Mouse (Mus musculus) gastrocnemius, adult 8-10 months (tissue): ENCODE results near the gene Nsun2. TPM values are rescaled to one million over a fixed set of nuclear protein-coding genes. Genes with fewer than 3 reads are reported as not detected.
"Not testable (repeated sequence)": the region's sequence is repeated elsewhere in the genome, so short reads cannot be mapped to it uniquely, and the experiment has no call there.

ENCODE experiments used
- DNase-seq, 2 experiments: peaks; one replicate each; pipeline ENCODE4 v3.0.0; 2022; ENCODE audit warnings: low spot score in 2 of 2
- total RNA-seq, 4 experiments: library from RNA; stranded (reverse); gene quantifications; 2 replicates each; pipeline ENCODE4 v1.2.4; 2022

The Nsun2 gene
- total RNA-seq, 4 experiments from 2014 or later = 41.3 to 58.5 (median 46.7) TPM

DNA sequence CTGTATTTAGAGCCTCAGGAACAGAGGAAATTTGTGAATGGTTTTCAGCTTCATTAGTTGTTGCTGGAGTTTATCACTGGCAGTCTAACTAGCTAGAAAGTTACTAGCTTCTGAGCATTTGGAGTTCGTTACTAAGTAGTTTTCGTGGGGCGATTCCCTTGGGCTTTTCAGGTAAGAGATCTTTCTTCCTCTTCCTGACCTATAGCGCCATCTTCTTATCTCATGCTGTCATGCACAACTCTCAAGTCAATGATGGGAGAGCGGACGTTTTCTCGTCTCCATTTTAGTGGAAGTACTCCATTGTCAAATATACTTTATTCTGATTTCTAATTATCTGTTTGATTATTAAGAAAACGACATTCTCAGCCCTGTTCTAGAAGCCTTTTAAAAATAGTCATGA lies 16.4 kb downstream of the Nsun2 start:
- DNase-seq = no peak

DNA sequence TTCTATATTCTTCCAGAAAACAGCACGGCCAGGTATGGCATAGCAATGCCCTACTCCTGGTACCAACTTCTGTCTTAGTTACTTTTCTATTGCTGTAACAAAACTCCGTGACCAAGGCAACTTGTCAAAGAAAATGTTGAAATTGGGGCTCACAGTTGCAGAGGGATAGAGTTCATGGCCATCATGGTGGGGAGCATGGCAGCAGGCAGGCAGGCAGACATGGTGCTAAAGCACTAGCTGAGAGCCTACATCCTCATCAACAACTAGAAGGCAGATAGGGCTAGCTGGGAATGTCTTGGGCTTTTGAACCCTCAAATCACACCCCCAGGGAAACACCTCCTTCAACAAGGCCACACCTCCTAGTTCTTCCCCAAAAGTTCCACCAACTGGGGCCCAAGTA lies 17.3 kb downstream of the Nsun2 start:
- DNase-seq = no peak

DNA sequence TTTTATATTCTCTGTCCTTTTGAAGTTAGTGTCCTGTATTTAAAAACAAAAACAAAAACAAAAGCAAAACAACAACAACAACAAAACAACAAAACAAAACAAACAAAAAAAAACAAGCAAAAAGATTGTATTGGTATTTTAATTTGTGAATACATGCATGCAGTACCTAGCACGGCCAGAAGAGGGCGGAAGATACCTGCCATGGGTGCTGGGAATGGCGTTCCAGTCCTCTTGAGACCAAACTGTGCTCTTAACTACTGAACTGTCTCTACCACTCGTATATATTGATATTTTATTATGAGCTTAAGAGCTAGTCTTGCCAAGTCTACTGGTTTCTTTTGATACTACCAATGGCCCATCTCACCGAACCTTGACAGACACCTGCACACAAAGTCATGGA lies 19.5 kb downstream of the Nsun2 start:
- DNase-seq = no peak

DNA sequence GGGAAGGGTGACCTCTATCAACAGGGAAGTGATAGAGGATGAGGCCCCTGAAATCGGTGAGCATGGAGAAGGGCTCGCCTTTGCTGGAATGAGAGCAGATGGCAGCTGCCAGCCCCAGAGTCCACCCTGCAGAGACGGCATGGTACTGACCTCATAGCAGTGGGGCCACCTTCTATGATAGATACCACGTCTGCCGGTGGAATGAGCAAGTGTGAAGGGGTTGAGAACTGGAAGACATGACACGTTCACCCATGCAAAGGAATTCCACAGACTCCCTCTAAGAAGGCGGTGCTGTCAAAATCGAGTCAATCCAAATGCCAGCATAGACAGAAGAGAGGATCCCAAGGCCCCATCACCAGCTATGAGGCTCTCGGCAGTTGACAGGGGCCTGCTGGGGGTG lies 20.7 kb downstream of the Nsun2 start:
- DNase-seq = no peak

DNA sequence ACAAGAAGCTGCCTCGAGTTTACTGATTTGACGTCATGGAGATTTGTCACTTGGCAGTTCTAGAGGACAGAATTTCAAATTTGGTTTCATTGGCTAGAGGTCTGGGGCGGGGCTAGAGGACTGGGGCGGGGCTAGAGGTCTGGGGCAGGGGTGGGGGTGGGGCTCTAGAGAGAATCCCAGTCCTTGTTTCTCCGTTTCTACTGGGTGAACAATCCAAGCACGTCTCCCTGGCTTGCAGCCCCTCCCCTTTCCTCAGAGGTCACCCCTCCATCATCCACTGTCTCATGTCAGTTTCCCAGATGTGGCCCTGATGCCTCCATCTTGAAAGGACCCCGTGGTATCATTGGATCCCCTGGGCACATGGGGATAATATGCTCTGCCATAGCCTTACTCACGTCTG lies 21.5 kb downstream of the Nsun2 start:
- DNase-seq = no peak

DNA sequence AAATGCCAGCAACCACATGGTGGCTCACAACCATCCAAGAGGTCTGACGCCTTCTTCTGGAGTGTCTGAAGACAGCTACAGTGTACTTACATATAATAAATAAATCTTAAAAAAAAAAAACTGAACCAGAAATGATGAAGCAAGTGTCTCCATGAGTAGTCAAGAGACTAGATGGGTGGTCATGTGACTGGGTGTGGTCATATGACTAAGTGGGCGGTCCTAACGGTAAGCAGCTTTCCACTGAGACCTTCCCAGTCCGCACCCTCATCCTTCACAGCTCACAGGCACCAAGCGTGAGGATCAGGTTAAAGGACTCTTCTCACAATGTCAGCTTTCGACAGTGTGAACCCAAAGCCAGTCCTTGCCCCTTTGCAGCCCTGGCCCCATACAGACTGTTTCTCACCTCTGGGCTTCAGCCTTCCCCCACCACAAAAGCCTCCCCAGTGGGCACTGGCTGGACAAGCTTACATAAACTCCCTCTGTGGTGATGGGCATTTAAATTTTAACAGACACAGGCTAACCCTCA lies 22.5 kb downstream of the Nsun2 start:
- no peak for DNase-seq

DNA sequence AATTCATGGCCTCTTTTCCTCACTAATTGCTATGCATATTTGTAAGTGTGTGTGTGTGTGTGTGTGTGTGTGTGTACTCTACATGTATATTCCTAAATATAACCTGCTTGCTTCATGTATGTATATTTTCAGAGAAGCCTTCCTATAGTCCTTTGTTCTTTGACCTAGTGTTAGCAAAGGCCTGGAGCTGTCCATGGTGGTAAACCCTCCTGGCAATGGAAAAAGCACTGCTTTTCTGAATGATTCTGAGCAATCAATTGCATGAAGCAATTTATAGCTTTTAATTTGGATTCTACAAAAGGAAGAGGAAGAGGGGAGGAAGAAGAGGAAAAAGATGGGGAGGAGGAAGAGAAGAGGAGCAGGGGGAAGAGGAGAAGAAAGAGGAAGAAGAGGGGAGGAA lies 23.2 kb downstream of the Nsun2 start:
- no peak for DNase-seq

DNA sequence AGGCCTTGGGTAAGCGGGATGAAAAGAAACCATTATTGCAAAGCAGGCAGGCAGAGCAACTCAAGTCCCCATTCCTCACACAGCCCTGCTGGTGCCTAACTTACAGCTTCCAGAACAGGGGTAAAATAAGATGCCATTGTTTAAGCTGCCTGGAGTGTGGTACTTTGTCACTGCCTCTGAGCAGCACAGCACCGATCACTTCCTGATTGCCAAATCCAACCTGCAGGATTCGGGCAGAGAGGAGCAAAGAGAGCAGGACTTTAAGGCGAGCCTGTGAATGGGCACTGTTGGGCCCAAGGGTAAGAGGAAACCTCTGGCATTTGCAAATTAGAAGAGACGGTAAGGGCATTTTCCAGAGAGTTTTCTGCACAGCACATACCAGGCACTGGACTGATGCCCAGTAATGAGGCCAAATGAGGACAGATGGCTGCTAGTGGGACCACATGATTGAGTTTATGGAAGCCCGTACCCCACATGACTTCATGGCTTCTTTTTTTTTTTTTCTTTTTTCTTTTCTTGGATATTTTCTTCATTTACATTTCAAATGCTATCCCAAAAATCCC lies 24.6 kb downstream of the Nsun2 start:
- DNase-seq = no peak

DNA sequence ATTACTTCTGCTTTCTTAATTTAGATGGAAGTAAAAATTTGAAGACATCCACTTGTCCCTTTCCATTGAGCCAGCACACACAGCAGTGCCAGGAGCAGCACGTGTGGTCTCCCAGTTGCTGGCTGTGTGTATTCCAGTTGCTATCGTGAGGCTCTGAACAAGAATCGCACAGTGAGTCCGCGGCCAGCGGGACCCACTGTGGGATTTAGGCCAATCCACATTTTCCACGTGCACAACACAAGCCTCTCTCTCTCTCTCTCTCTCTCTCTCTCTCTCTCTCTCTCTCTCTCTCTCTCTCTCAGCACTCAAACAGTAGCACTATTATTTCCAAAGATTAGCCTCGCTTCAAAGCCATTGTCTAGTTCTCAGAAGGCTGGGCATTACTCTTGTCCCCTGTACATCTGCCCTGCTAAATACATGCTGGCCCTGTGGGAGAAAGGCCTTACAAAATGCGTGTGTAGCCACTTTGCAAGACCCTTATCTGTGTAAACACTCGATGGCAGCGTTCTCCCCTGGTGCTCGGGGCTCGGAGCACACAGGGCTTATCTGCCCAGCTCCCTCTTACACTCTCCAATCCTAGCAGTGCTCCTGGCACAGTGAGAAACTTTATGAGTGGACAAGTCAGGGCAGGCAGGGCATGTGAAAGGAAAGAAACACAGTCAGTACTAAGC lies 25.9 kb downstream of the Nsun2 start:
- DNase-seq = no peak

DNA sequence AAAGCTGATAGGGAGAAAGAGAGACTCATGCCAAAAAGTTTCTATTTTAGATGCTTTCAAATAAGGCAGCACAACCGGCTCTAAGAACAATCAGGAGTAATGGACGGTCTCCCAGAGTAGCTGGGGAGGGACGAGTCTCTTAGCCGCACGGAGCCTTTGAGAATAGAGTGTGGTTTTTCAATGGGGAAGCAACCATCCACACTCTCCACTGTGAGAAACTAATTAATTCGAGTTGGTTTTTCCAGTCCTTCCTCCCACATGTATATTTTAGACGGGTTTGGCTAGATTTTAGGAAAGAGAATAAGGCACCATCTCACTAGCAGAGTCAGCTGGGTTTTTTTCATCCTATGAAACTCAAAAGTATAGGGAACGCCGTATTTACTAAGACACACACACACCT lies 28.5 kb downstream of the Nsun2 start:
- DNase-seq = no peak

DNA sequence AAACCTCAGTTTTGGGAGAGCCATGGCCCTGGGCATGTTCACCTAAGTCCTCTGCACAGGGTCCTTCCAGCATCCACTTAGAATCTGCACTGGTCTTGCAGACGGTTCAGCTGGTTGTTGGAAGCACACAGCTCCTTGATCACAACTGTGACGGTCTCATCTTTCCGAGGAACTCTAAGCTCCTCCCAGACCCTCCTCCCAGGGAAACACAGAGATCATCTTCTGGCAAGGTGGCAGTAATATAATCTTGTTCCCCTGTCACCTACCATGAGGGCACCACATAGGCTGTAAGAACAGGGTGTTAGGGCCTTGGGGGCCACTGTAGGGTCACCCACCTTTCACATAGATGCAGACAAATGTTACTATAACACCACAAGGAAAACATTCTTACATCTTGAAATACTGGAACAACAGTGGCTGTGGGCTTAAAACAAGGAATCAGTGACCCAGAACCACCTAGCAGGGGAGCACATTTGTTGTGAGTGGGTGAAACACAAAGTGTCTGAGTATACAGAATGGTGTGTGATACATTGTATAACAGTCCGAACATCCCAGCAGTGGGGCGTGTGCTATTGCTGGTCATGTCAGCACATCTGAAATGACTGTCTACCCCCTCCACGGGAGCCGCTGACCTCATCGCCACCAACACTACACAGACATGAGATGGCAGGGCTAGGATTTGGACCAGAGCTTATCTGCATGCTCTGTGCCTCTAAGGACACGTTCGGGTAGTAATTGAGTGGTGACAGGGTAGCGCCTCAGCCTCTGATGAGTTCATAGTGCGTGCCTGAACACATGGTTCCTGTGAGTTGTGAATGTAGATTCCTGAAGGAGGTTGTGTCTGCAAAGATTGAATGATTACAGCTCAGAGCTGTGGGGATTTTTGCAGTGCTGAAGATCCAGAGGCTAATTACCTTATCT lies 29.4 kb downstream of the Nsun2 start:
- DNase-seq = no peak

DNA sequence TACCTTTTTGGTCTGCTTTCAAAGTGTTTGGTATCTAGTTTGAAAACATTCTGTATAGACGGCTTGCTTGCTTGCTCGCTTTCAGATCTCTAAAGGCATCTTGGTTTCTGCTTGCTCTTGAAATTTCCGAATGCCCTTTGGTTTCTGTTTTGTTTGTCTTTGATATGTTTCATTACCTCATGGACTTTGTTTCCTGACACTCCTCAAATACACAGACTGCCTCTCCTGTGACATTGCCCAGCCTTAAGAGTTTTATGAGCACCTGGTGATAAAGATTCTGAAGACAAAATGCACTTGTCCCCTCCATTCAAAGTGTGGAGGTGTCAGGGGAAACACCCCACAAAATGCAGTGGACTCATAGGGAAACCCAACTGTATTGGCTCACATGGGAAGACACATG lies 30.4 kb downstream of the Nsun2 start:
- DNase-seq = no peak

DNA sequence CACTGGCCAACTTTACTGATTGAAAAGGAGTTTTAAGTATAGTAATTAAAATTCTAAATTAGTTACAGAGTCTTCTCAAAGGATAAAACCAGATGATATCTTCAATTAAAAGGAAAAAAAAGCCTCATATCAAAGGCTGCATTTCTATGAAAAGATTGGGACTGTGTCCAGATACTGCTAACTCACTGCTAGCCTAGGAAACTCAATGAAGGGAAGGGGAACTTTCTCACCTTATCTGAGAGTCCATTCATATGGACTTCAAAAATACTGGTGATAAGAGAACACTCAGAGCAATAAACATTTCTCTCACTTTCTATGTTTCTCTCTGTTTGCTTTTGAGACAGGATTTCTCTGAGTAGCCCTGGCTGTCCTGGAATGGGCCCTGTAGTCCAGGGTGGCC lies 31.0 kb downstream of the Nsun2 start:
- DNase-seq = no peak

DNA sequence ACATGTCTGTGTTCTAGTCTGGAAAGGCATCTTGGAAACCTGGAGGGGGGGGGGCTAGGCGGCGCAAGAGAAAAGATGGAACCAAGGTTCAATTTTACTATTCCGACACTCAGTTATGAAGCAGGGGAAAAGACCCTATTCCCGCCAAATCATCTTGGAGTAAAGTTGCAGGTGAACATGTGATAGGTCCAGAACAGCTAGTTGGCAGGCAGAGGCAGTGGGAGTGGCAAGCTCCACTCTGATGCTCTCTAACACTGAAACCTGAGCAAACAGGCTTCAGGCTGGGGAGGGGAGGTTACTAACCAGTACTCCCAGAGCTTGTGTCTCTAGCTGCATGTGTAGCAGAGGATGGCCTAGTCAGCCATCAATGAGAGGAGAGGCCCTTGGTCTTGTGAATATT lies 31.9 kb downstream of the Nsun2 start:
- not testable (repeated sequence) for DNase-seq

DNA sequence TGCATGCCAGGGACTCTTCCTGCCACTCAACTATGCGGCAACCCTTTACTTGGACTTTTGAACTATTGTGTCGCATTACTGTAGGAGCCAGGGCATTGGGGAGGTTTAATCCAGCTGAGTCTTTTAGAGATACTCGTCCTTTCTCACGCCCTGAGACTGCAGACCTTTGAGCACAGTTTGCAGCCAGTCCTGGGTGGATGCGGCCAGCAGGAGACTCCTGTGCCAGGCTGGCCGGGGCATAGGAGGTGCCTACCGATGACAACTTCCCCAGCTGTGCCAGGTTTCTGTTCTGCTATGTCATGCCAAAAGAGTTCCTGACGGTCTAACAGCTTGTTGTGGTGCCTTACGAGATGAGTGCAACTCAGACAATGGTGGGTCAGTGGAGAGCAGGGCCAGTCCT lies 35.7 kb downstream of the Nsun2 start:
- DNase-seq = no peak

DNA sequence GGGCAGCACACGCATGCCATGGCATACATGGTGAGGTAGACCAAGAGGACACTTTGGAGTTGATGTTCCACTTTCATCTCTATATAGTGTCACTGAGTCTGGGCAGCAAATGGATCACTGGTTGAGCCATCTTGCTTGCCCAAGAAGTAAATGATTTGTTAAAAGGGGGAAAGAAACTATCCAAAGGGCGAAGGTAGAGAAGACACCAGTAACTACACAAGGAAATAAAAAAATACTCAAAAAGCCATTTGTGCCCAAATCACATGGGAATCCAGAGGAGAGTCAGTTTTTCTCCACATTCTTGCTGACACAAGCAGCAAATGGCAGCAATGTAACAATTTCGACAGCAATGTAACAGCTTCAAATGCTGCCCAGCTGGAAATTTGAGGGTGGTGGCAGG lies 39.0 kb downstream of the Nsun2 start:
- DNase-seq = no peak

DNA sequence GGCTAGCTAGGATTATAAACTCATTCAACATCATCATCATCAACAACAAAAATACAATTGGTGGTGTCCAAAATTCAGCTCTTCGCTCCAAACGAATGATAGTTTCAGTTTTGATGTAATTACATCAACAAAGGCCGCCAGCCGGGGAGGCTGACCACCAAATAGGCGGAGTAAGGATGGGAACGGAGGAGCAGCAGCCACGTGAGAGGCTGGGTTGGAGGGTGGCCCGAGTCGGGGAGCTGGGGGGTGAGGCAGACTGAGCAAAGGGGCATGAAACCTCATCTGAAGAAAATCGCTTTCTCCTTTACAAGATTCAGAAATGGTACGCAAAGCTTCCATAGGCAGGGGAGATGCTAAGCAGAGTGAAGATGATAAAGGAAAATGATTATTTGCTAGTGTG lies 43.1 kb downstream of the Nsun2 start:
- no peak for DNase-seq

DNA sequence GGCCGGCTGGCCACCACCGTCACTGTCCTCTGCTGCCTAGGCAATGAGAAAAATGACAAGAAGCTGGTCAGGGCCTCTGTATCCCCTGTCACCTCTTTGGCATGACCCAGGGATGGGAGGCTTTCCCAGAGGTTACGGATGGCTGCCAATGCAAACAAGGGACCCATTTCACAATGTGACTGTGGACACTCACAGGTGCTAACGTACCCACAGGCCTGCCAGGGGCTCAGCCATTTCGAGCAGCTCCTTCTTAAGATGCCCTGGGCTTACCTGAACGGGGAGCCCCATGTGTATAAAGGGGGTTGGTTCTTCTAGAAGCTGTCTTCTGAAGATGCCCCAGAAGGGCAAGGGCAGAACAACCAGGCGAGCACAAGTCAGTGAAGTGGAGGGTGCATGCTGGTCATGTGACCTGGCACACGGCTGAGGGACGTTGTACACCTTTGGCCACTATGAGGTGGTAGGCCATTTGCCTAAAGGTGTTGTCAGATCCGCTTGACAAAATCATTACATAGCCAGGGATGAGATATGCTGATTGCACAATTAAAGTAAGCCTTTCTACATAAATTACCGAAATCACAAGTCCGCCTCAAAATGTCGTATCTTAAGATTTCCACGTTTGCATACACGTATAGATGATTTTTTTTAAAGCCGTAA lies 43.8 kb downstream of the Nsun2 start:
- DNase-seq = no peak

DNA sequence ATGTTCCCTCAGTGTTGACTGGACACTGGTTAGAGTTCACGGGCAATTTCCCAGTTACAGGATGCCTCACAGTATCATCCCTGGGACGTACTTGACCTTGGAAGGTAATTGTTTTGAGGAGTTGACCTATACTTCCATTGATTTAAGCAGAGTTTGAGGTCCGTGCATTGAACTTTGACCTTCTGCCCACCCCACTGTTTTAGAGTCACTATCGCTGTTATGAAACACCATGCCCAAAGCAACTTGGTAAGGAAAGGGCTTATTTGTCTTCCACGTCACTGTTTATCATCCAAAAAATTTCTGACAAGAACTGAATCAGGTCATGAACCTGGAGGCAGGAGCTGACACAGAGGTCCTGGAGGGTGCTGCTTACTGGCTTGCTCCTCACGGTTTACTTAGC lies 48.9 kb downstream of the Nsun2 start:
- DNase-seq = no peak

DNA sequence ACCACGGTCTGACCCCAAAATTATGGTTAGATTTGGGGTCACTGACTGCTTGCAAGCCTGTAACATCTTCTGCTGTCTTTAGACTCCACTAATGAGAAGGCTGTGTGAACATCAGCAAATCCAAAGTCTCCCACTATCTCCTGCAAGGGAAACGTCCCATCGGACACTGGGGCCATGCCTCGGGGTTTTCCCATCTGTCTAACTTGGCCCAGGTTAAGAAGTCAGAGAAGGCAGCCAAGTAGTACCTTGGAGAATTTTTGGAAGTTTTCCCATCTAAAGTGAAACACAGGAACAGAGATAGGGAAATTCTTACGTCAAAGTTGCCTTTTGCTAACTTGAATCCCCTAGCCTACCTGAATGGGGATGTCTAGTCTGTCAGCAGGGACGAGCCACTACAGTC lies 50.0 kb downstream of the Nsun2 start:
- no peak for DNase-seq

DNA sequence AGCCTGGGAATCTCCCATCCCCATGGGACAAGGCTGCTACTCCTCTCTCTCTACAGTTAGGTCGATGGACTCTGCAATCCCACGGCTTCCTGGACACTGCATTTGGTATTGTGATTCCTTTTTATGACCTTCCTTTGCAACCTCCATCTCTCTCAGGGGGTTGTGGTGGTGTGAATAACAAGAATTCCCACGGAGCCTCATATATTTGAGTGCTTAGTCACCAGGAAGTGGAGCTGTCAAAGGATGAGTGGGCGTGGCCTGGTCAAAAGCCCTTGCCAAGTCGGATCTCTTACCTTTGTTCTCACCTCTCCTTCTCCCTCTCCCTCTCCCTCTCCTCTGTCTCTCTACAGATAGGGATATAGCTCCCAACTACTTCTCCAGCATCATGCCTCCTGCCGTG lies 52.3 kb downstream of the Nsun2 start:
- DNase-seq = no peak

DNA sequence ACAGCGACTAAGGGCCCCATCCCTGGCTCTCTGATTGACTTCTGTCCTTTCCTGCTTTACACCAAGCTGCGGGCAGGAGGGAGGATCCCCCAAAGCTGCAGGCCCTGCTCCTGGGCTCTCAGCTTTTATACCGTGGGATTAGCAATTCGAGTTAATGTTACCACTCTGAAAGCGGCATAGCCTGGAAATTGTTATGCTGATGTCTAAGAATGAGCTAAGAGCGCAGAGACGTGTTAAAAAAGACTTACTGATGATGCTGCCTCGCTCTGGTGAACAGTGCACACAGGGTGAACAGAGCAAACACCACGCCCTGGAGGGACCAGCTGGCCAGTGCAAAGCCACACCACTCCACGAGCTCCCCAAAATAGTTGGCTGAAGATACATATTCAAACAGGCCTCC lies 52.8 kb downstream of the Nsun2 start:
- no peak for DNase-seq
